ENCODE assay signal across 8 mouse cellular contexts in the genomic region with DNA sequence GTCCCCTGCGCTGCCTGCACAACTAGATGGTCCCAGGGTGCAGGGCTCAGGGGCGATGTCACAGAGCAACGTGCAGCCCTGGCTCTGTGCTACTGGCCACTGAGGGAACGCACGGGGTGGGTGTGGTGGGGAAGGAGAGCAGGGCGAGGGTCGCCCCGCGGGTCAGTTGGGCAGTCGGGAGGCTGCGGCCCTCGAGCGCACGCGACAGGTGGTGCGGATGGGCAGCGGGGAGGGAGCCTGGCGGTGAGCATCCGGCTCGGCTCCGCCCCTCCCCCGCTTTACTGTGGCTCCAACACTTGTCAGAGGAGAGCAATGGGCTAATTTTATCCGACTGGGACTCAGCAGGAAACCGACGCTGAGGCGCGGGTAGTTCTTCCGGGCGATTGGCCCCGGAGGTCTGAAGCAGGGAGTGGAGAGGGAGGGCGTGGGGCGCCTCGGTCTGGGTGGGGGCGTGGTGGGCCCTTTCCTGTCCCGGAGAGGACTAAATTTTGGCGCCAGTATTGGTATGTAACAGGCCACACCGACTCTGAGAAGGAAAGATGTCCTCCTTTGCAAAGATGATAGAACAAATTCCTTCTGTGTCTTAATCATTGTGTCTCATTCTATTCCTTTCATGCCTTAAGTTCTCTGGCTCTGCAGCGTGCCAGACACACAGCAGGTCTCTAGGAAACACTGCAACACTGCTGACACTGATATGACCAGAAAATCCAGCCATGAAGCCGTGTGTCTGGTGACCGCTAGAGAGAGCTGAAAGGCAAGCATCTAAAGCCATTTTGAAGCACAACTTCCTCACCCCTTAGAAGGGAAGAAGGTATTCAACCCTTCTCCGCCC.
DNase-seq lines count a peak whose midpoint lies in the region; ATAC-seq lines count a peak whose summit lies in the region.

No protein-coding gene starts in this region.

- no peaks in the 10 kb centered on the region for H3K9me3 ChIP-seq in hindbrain, embryonic 15.5 days

- peak overlapping the region; percentile 44 for H3K4me3 ChIP-seq in hindbrain, embryonic 15.5 days

- peaks cover 6% of the 10 kb centered on the region; the same call in 1 of the 2 replicates for H3K4me1 ChIP-seq in hindbrain, embryonic 15.5 days (replicated peaks)

- H3K27ac ChIP-seq in hindbrain, embryonic 15.5 days (replicated peaks): peak overlapping the region; percentile 85

- ATAC-seq in activated CD4-positive, CD25-positive, alpha-beta regulatory T cell, adult 4 months: peak; percentile 84
- peak; percentile 87 for ATAC-seq in hindbrain, embryonic 15.5 days (ENCODE audit: low FRiP score, low read depth)
- no peak for ATAC-seq in monocyte, adult 5-6 weeks (replicated peaks; ENCODE audit: insufficient number of reproducible peaks, low FRiP score, low TSS enrichment, poor library complexity, severe bottlenecking)

- no peaks in the 10 kb centered on the region for H3K36me3 ChIP-seq in hindbrain, embryonic 15.5 days

- H3K27me3 ChIP-seq in hindbrain, embryonic 15.5 days: peaks cover 58% of the 10 kb centered on the region

- WGBS in hindbrain, embryonic 15.5 days: 1% methylated on average over 38 of the region's 41 CpGs

- peak; percentile 57 for DNase-seq in cerebellum, postnatal 14 days
- peak; percentile 52 for DNase-seq in gastrocnemius, adult 18-20 months (ENCODE audit: low spot score)
- peak; percentile 43 to 46 for DNase-seq in layer of hippocampus, postnatal 36 days
- DNase-seq in lung, postnatal 14 days: peak; percentile 59
- peak; percentile 62 to 64 for DNase-seq in right cerebral cortex, adult 2 months (ENCODE audit: low spot score in 2 of 2)

- H3K4me2 ChIP-seq in hindbrain, embryonic 15.5 days: peak overlapping the region; percentile 84

- peak overlapping the region; percentile 51 for H3K9ac ChIP-seq in hindbrain, embryonic 15.5 days
